In the genomic region with DNA sequence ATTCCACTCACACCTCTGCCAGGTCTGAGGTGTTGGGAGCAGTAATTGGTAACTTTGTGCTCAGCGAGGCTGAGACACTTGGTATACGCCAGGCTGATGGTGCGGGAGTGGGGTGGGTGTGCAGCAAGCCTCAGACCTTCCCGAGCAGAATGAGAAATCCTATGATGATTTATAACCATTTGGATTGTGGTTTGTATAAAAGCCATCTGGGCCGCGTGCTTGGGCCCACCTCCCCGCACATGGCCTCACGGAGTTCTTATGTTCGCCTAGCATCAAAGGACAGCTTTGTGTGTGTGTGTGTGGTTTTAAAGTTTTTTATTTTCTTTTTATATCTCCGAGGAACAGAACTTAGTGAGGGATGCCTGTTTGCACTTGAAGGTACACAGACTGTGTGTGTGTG, we compare ENCODE assay signal across 14 mouse cellular contexts.
A peak's percentile ranks its signal among the peaks of the same experiment; 100 is the strongest.
DNase-seq lines count a peak whose midpoint lies in the region; ATAC-seq and TF ChIP-seq lines count a peak whose summit lies in the region.
"Had no signal": no experiment of that assay in that cellular context is flagged by ENCODE, and none has a peak within 500 bp of the region (broad histone marks: within the 10 kb centered on the region; RNA-seq: fewer than 3 reads in every experiment).

No protein-coding gene starts in this region.

- no peak for TF ChIP-seq POLR2A in heart, adult 2 months (IDR thresholded peaks at IDR 0.05; ENCODE audit: insufficient read depth, low read depth, low read length)

- H3K9ac ChIP-seq in hindbrain, embryonic 15.5 days, result no peak overlapping the region
- no peak overlapping the region for H3K9ac ChIP-seq in embryonic facial prominence, embryonic 15.5 days
- H3K9ac ChIP-seq in limb, embryonic 13.5 days, result no peak overlapping the region
- H3K9ac ChIP-seq in heart, adult 2 months (ENCODE audit: low read depth, low read length), result no peak overlapping the region

- no peak overlapping the region for H3K4me2 ChIP-seq in hindbrain, embryonic 15.5 days
- no peak overlapping the region for H3K4me2 ChIP-seq in embryonic facial prominence, embryonic 15.5 days (replicated peaks)
- no peak overlapping the region for H3K4me2 ChIP-seq in limb, embryonic 13.5 days (replicated peaks)

- intact Hi-C loops in heart, adult 2 months (cut with DNase I), result no loop called here

- H3K27me3 ChIP-seq in hindbrain, embryonic 15.5 days, result no peaks in the 10 kb centered on the region
- no peaks in the 10 kb centered on the region for H3K27me3 ChIP-seq in hindbrain, embryonic 10.5 days (ENCODE audit: insufficient read depth, poor library complexity, severe bottlenecking)
- no peaks in the 10 kb centered on the region for H3K27me3 ChIP-seq in embryonic facial prominence, embryonic 15.5 days
- no peaks in the 10 kb centered on the region for H3K27me3 ChIP-seq in limb, embryonic 13.5 days
- H3K27me3 ChIP-seq in heart, adult 2 months (ENCODE audit: control insufficient read depth, insufficient read depth, low read length), result no peaks in the 10 kb centered on the region

- H3K4me1 ChIP-seq in hindbrain, embryonic 15.5 days (replicated peaks), result no peaks in the 10 kb centered on the region
- peaks cover 6% of the 10 kb centered on the region for H3K4me1 ChIP-seq in hindbrain, embryonic 10.5 days (replicated peaks)
- H3K4me1 ChIP-seq in embryonic facial prominence, embryonic 15.5 days, result peaks cover 11% of the 10 kb centered on the region
- H3K4me1 ChIP-seq in limb, embryonic 13.5 days, result peaks cover 47% of the 10 kb centered on the region
- peaks cover 2% of the 10 kb centered on the region; the same call in 1 of the 2 replicates for H3K4me1 ChIP-seq in heart, adult 2 months (ENCODE audit: control insufficient read depth, insufficient read depth, low read length)

- peaks cover 5% of the 10 kb centered on the region; the same call in 1 of the 2 replicates for H3K79me2 ChIP-seq in heart, adult 2 months (replicated peaks; ENCODE audit: control insufficient read depth, insufficient read depth, low read length)

- no peak for DNase-seq in hindbrain, embryonic 10.5 days (ENCODE audit: low spot score)
- peak; percentile 40 for DNase-seq in NIH3T3 (ENCODE audit: low read depth)
- DNase-seq in adrenal gland, adult 8-10 months, result no peak
- no peak for DNase-seq in heart, adult 2 months
- DNase-seq: adrenal gland, postnatal 25 days; cerebellum, postnatal 10 days; lung, postnatal 4 days; thymus, postnatal 4 days had no signal

- H3K4me3 ChIP-seq in hindbrain, embryonic 15.5 days, result no peak overlapping the region
- H3K4me3 ChIP-seq in hindbrain, embryonic 10.5 days, result no peak overlapping the region
- no peak overlapping the region for H3K4me3 ChIP-seq in embryonic facial prominence, embryonic 15.5 days (replicated peaks)
- H3K4me3 ChIP-seq in limb, embryonic 13.5 days, result no peak overlapping the region
- H3K4me3 ChIP-seq in heart, adult 2 months, result no peak overlapping the region

- no peak overlapping the region for H3K27ac ChIP-seq in hindbrain, embryonic 15.5 days (replicated peaks)
- no peak overlapping the region for H3K27ac ChIP-seq in hindbrain, embryonic 10.5 days
- 0 out of 2 replicates have a peak overlapping the region, but pooled peaks have one; percentile 2 for H3K27ac ChIP-seq in embryonic facial prominence, embryonic 15.5 days (replicated peaks)
- H3K27ac ChIP-seq in limb, embryonic 13.5 days, result no peak overlapping the region
- no peak overlapping the region for H3K27ac ChIP-seq in heart, adult 2 months
- H3K27ac ChIP-seq: hindbrain, postnatal 0 days; kidney, postnatal 0 days had no signal

- no peak for TF ChIP-seq CTCF in heart, adult 2 months (IDR thresholded peaks at IDR 0.05)

- H3K36me3 ChIP-seq in hindbrain, embryonic 15.5 days, result no peaks in the 10 kb centered on the region
- H3K36me3 ChIP-seq in hindbrain, embryonic 10.5 days, result no peaks in the 10 kb centered on the region
- no peaks in the 10 kb centered on the region for H3K36me3 ChIP-seq in embryonic facial prominence, embryonic 15.5 days
- no peaks in the 10 kb centered on the region for H3K36me3 ChIP-seq in limb, embryonic 13.5 days
- H3K36me3 ChIP-seq in heart, adult 2 months (ENCODE audit: control insufficient read depth, insufficient read depth, low read length), result no peaks in the 10 kb centered on the region

- no peaks in the 10 kb centered on the region for H3K9me3 ChIP-seq in hindbrain, embryonic 15.5 days
- H3K9me3 ChIP-seq in hindbrain, embryonic 10.5 days, result no peaks in the 10 kb centered on the region
- H3K9me3 ChIP-seq in embryonic facial prominence, embryonic 15.5 days (replicated peaks), result no peaks in the 10 kb centered on the region
- no peaks in the 10 kb centered on the region for H3K9me3 ChIP-seq in limb, embryonic 13.5 days

- ATAC-seq in hindbrain, embryonic 15.5 days (ENCODE audit: low FRiP score, low read depth), result peak; percentile 27; the same call in 1 of the 2 replicates
- ATAC-seq in embryonic facial prominence, embryonic 15.5 days (ENCODE audit: insufficient number of reproducible peaks, low FRiP score, low TSS enrichment, low read depth), result no peak
- peak; percentile 52; the same call in 1 of the 2 replicates for ATAC-seq in limb, embryonic 13.5 days (ENCODE audit: low FRiP score, low read depth)
- no peak for ATAC-seq in megakaryocyte-erythroid progenitor cell, adult 5-6 weeks (replicated peaks; ENCODE audit: low FRiP score, low TSS enrichment, poor library complexity, severe bottlenecking)
- ATAC-seq: hindbrain, postnatal 0 days had no signal

- WGBS in hindbrain, embryonic 15.5 days, result 54% methylated on average over 10 of the region's 10 CpGs
- 90% methylated on average over 10 of the region's 10 CpGs for WGBS in hindbrain, embryonic 10.5 days
- WGBS in embryonic facial prominence, embryonic 15.5 days, result 28% methylated on average over 10 of the region's 10 CpGs
- 22% methylated on average over 10 of the region's 10 CpGs for WGBS in limb, embryonic 13.5 days
- WGBS in heart, adult 2 months, result 85% methylated on average over 10 of the region's 10 CpGs

- TF ChIP-seq EP300 in heart, adult 2 months (IDR thresholded peaks at IDR 0.05; ENCODE audit: insufficient read depth, low read depth, low read length), result no peak

Comparison
In these comparisons a context has a peak if more than half of its experiments do, and no peak if none do; other contexts are left out.
1. ATAC-seq: peak in hindbrain, embryonic 15.5 days (single experiment) and limb, embryonic 13.5 days (single experiment); none in embryonic facial prominence, embryonic 15.5 days (single experiment) and megakaryocyte-erythroid progenitor cell, adult 5-6 weeks (single experiment).